Mouse (Mus musculus): ENCODE data around the gene Chat.

DNA sequence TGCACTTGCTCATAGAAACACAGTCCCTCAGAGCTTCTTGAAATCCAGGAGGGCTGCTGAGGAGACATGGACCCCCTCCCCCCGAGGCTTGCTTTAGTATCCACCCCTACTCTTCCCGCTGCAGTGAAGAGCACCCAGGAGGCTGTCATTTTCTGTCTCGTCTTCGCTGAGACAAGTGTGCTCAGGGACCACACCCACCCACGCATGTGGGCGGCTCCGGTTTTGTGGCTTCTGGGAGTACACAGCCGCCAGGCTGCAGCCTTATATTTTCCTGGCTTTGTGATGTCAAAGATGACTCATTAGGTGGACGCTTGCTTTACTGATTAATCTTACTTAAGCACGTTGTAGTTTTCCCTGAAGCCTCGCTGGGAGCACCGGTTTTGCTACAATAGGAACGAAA, 26.7 kb upstream of the Chat start:
- TF ChIP-seq CTCF (conservative IDR thresholded peaks at IDR 0.05; ENCODE audit: low read length) (no peak), NANOG (IDR thresholded peaks at IDR 0.05; ENCODE audit: borderline replicate concordance, low read length) (no peak)

Measured in E14TG2a.4 (cell line).